Comparison of ENCODE assay signal across 25 mouse cellular contexts in genomic region chr2:181536410-181536809, GRCm38 (mm10). TPM values are rescaled to one million over a fixed set of nuclear protein-coding genes. Genes with fewer than 3 reads are reported as not detected.
A peak's percentile ranks its signal among the peaks of the same experiment; 100 is the strongest.
DNase-seq lines count a peak whose midpoint lies in the region; ATAC-seq and TF ChIP-seq lines count a peak whose summit lies in the region.
"Had no signal": no experiment of that assay in that cellular context is flagged by ENCODE, and none has a peak within 500 bp of the region (broad histone marks: within the 10 kb centered on the region; RNA-seq: fewer than 3 reads in every experiment).

No protein-coding gene starts in this region.

- ATAC-seq in megakaryocyte, adult 5-6 weeks (ENCODE audit: poor library complexity, severe bottlenecking) = peak; percentile 94
- ATAC-seq: forebrain, postnatal 0 days; Patski had no signal

- H3K4me1 ChIP-seq in heart, adult 2 months (ENCODE audit: control insufficient read depth, insufficient read depth, low read length) = peaks cover 10% of the 10 kb centered on the region

- TF ChIP-seq CTCF in heart, adult 2 months (IDR thresholded peaks at IDR 0.05) = no peak

- intact Hi-C loops in heart, adult 2 months (cut with DNase I) = loop anchor here (2.0 kb wide), 1 partner anchor 16 kb away; the partner anchor contains the start of gene Dnajc5

- no peak overlapping the region for H3K9ac ChIP-seq in heart, adult 2 months (ENCODE audit: low read depth, low read length)
- H3K9ac ChIP-seq: forebrain, postnatal 0 days; heart, embryonic 15.5 days; hindbrain, embryonic 13.5 days; limb, embryonic 15.5 days; stomach, embryonic 15.5 days had no signal

- H3K27ac ChIP-seq in heart, adult 2 months = no peak overlapping the region
- H3K27ac ChIP-seq: heart, embryonic 15.5 days; hindbrain, embryonic 13.5 days; limb, embryonic 15.5 days; stomach, embryonic 15.5 days had no signal

- 65% methylated on average over 2 of the region's 2 CpGs for WGBS in heart, adult 2 months

- TF ChIP-seq EP300 in heart, adult 2 months (IDR thresholded peaks at IDR 0.05; ENCODE audit: insufficient read depth, low read depth, low read length) = no peak

- peaks cover 28% of the 10 kb centered on the region for H3K36me3 ChIP-seq in heart, adult 2 months (ENCODE audit: control insufficient read depth, insufficient read depth, low read length)

- TF ChIP-seq POLR2A in heart, adult 2 months (IDR thresholded peaks at IDR 0.05; ENCODE audit: insufficient read depth, low read depth, low read length) = no peak

- H3K4me3 ChIP-seq in heart, adult 2 months = no peak overlapping the region
- H3K4me3 ChIP-seq: heart, embryonic 15.5 days; hindbrain, embryonic 13.5 days; limb, embryonic 15.5 days; stomach, embryonic 15.5 days had no signal

- peaks cover 12% of the 10 kb centered on the region for H3K79me2 ChIP-seq in heart, adult 2 months (replicated peaks; ENCODE audit: control insufficient read depth, insufficient read depth, low read length)

- DNase-seq in heart, adult 9 months (ENCODE audit: low spot score in 2 of 2) = peak; percentile 19 to 31
- no peak for DNase-seq in heart, adult 2 months
- DNase-seq in 416B (ENCODE audit: low read depth) = peak; percentile 88
- DNase-seq in fat pad, adult 2 months (ENCODE audit: extremely low read depth, low read depth, low spot score) = peak; percentile 65
- no peak for DNase-seq in urinary bladder, postnatal 36 days (ENCODE audit: low spot score in 2 of 2)
- DNase-seq in adrenal gland, postnatal 36 days = no peak
- no peak for DNase-seq in adrenal gland, postnatal 4 days (ENCODE audit: low spot score in 2 of 2)
- DNase-seq: cerebellum, adult 9-10 months; embryo, embryonic 11 days; forebrain, postnatal 0 days; gastrocnemius, postnatal 25 days; kidney, adult 11 months; kidney, postnatal 25 days; retina, postnatal 1 day had no signal

- H3K27me3 ChIP-seq in heart, adult 2 months (ENCODE audit: control insufficient read depth, insufficient read depth, low read length) = no peaks in the 10 kb centered on the region
- H3K27me3 ChIP-seq: heart, embryonic 15.5 days; hindbrain, embryonic 13.5 days; limb, embryonic 15.5 days; Patski; stomach, embryonic 15.5 days had no signal

RNA-seq across cellular contexts. Expression of gene Dnajc5, which starts 16.1 kb away (rescaled TPM):
- 10 to 100 TPM; 62.3 to 71.5 TPM for total RNA-seq in heart, adult 2 months (2021)
- 43.4 and 68.9 TPM in 2 replicates for polyA plus RNA-seq in heart, adult 2 months (2012; rRNA removed)
- total RNA-seq in megakaryocyte, adult 5-6 weeks (2015) = 32.2 and 35.1 TPM in 2 replicates
- total RNA-seq in megakaryocyte, adult 5-6 weeks (2017) = 39.7 and 44.9 TPM in 2 replicates
- total RNA-seq in adrenal gland, postnatal 36 days (2021) = 10 to 100 TPM; 92.9 to 93.7 TPM
- total RNA-seq in adrenal gland, postnatal 4 days (2021) = 100 to 1,000 TPM; 120 to 131 TPM

RNA-seq across cellular contexts. Expression of gene Tpd52l2, which starts 39.5 kb away (rescaled TPM):
- 10 to 100 TPM; 56.8 to 58.7 TPM for total RNA-seq in heart, adult 2 months (2021)
- 61.1 and 93.6 TPM in 2 replicates for polyA plus RNA-seq in heart, adult 2 months (2012; rRNA removed)
- 37.8 and 55.2 TPM in 2 replicates for total RNA-seq in megakaryocyte, adult 5-6 weeks (2015)
- 61.6 and 102 TPM in 2 replicates for total RNA-seq in megakaryocyte, adult 5-6 weeks (2017)
- total RNA-seq in adrenal gland, postnatal 36 days (2021) = 100 to 1,000 TPM; 104 to 114 TPM
- total RNA-seq in adrenal gland, postnatal 4 days (2021) = 100 to 1,000 TPM; 120 to 121 TPM

RNA-seq across cellular contexts. Expression of gene Abhd16b, which starts 43.4 kb away (rescaled TPM):
- not detected for total RNA-seq in heart, adult 2 months (2021)
- not detected in 2 replicates for polyA plus RNA-seq in heart, adult 2 months (2012; rRNA removed)
- total RNA-seq in megakaryocyte, adult 5-6 weeks (2015) = not detected in 2 replicates
- total RNA-seq in megakaryocyte, adult 5-6 weeks (2017) = not detected in 2 replicates
- total RNA-seq in adrenal gland, postnatal 36 days (2021) = not detected
- not detected for total RNA-seq in adrenal gland, postnatal 4 days (2021)
- total RNA-seq: adrenal gland, adult 18-20 months; forebrain, postnatal 0 days; gastrocnemius, postnatal 25 days; layer of hippocampus, postnatal 10 days; left cerebral cortex, postnatal 10 days had no signal
- polyA plus RNA-seq: forebrain, postnatal 0 days; hindbrain, embryonic 13.5 days; neural tube, embryonic 14.5 days; small intestine, adult 2 months had no signal

RNA-seq across cellular contexts. Expression of gene Uckl1, which starts 48.3 kb away (rescaled TPM):
- 10 to 100 TPM; 31.3 to 32.5 TPM for total RNA-seq in heart, adult 2 months (2021)
- polyA plus RNA-seq in heart, adult 2 months (2012; rRNA removed) = 115 and 156 TPM in 2 replicates
- total RNA-seq in megakaryocyte, adult 5-6 weeks (2015) = 86.0 and 103 TPM in 2 replicates
- 65.2 and 79.3 TPM in 2 replicates for total RNA-seq in megakaryocyte, adult 5-6 weeks (2017)
- 10 to 100 TPM; 77.0 to 79.8 TPM for total RNA-seq in adrenal gland, postnatal 36 days (2021)
- total RNA-seq in adrenal gland, postnatal 4 days (2021) = 100 to 1,000 TPM; 106 to 113 TPM

RNA-seq across cellular contexts. Expression of gene Prpf6, which starts 55.3 kb away (rescaled TPM):
- total RNA-seq in heart, adult 2 months (2021) = 10 to 100 TPM; 35.3 to 38.6 TPM
- 13.8 and 19.1 TPM in 2 replicates for polyA plus RNA-seq in heart, adult 2 months (2012; rRNA removed)
- 13.3 and 15.1 TPM in 2 replicates for total RNA-seq in megakaryocyte, adult 5-6 weeks (2015)
- total RNA-seq in megakaryocyte, adult 5-6 weeks (2017) = 68.0 and 68.1 TPM in 2 replicates
- 10 to 100 TPM; 61.8 to 66.9 TPM for total RNA-seq in adrenal gland, postnatal 36 days (2021)
- total RNA-seq in adrenal gland, postnatal 4 days (2021) = 10 to 100 TPM; 72.3 to 73.4 TPM

Comparison
In these comparisons a context has a peak if more than half of its experiments do, and no peak if none do; other contexts are left out.
1. DNase-seq: peak in heart, adult 9 months (2 of 2), 416B (single experiment) and fat pad, adult 2 months (single experiment); none in heart, adult 2 months (0 of 2), urinary bladder, postnatal 36 days (0 of 2), adrenal gland, postnatal 36 days (0 of 2) and adrenal gland, postnatal 4 days (0 of 2).